Mouse (Mus musculus): ENCODE results near the gene Gpr157. TPM values are rescaled to one million over a fixed set of nuclear protein-coding genes. Genes with fewer than 3 reads are reported as not detected.

Gene Gpr157
- polyA plus RNA-seq, 1 experiment from 2014 or later, result 2.1 TPM

GRCm38 (mm10) chr4:150127894-150128293 lies 40.7 kb downstream of the Gpr157 start:
- Histone ChIP-seq H3K27ac (ENCODE audit: poor library complexity, severe bottlenecking) (no peak overlapping the region), H3K27me3 (replicated peaks) (no peaks in the 10 kb centered on the region; the same call in 1 of the 2 replicates), H3K4me2 (no peak overlapping the region), H3K4me1 (replicated peaks) (peaks cover 16% of the 10 kb centered on the region), H3K4me3 (no peak overlapping the region), H3K36me3 (no peaks in the 10 kb centered on the region), H3K9ac (no peak overlapping the region), H3K9me3 (replicated peaks) (no peaks in the 10 kb centered on the region)
- ATAC-seq (ENCODE audit: insufficient number of reproducible peaks, low FRiP score), result no peak
- 87% methylated on average over 7 of the region's 7 CpGs for WGBS

GRCm38 (mm10) chr4:150128571-150128970 lies 41.4 kb downstream of the Gpr157 start:
- 77% methylated on average over 8 of the region's 8 CpGs for WGBS
- Histone ChIP-seq H3K36me3 (no peaks in the 10 kb centered on the region), H3K9me3 (replicated peaks) (no peaks in the 10 kb centered on the region), H3K4me1 (replicated peaks) (peaks cover 19% of the 10 kb centered on the region), H3K4me3 (no peak overlapping the region), H3K9ac (no peak overlapping the region), H3K27me3 (replicated peaks) (no peaks in the 10 kb centered on the region; the same call in 1 of the 2 replicates), H3K4me2 (no peak overlapping the region), H3K27ac (ENCODE audit: poor library complexity, severe bottlenecking) (no peak overlapping the region)
- no peak for ATAC-seq (ENCODE audit: insufficient number of reproducible peaks, low FRiP score)

GRCm38 (mm10) chr4:150130661-150131060 lies 43.5 kb downstream of the Gpr157 start:
- WGBS, result 13% methylated on average over 2 of the region's 2 CpGs
- peaks cover 20% of the 10 kb centered on the region for H3K4me1 ChIP-seq (replicated peaks)
- no peak overlapping the region for H3K4me3 ChIP-seq
- no peak overlapping the region for H3K9ac ChIP-seq
- ATAC-seq (ENCODE audit: insufficient number of reproducible peaks, low FRiP score), result no peak
- H3K9me3 ChIP-seq (replicated peaks), result no peaks in the 10 kb centered on the region
- H3K4me2 ChIP-seq, result no peak overlapping the region
- no peaks in the 10 kb centered on the region; the same call in 1 of the 2 replicates for H3K27me3 ChIP-seq (replicated peaks)
- H3K36me3 ChIP-seq, result no peaks in the 10 kb centered on the region
- H3K27ac ChIP-seq (ENCODE audit: poor library complexity, severe bottlenecking), result no peak overlapping the region

- no peak for ATAC-seq (ENCODE audit: insufficient number of reproducible peaks, low FRiP score)
- Histone ChIP-seq H3K9ac (no peak overlapping the region), H3K27ac (ENCODE audit: poor library complexity, severe bottlenecking) (no peak overlapping the region), H3K9me3 (replicated peaks) (no peaks in the 10 kb centered on the region), H3K4me1 (replicated peaks) (peaks cover 25% of the 10 kb centered on the region), H3K4me3 (peak overlapping the region; percentile 38), H3K4me2 (peak overlapping the region; percentile 64), H3K36me3 (no peaks in the 10 kb centered on the region), H3K27me3 (replicated peaks) (no peaks in the 10 kb centered on the region)
- WGBS, result 19% methylated on average over 24 of the region's 24 CpGs
These were observed 45.6 kb downstream of the Gpr157 start for GRCm38 (mm10) chr4:150132692-150133271.

- Histone ChIP-seq H3K36me3 (no peaks in the 10 kb centered on the region), H3K4me3 (no peak overlapping the region), H3K9me3 (replicated peaks) (no peaks in the 10 kb centered on the region), H3K9ac (no peak overlapping the region), H3K27me3 (replicated peaks) (peaks cover 12% of the 10 kb centered on the region; the same call in 1 of the 2 replicates), H3K4me1 (replicated peaks) (peaks cover 32% of the 10 kb centered on the region), H3K4me2 (no peak overlapping the region), H3K27ac (ENCODE audit: poor library complexity, severe bottlenecking) (no peak overlapping the region)
- ATAC-seq (ENCODE audit: insufficient number of reproducible peaks, low FRiP score), result no peak
- 75% methylated on average over 7 of the region's 7 CpGs for WGBS
These were observed 48.1 kb downstream of the Gpr157 start for GRCm38 (mm10) chr4:150135254-150135653.

GRCm38 (mm10) chr4:150136693-150137092 lies 49.5 kb downstream of the Gpr157 start:
- Histone ChIP-seq H3K36me3 (no peaks in the 10 kb centered on the region), H3K4me2 (peak overlapping the region; percentile 32; the same call in 1 of the 2 replicates), H3K4me3 (no peak overlapping the region), H3K27ac (ENCODE audit: poor library complexity, severe bottlenecking) (no peak overlapping the region), H3K9me3 (replicated peaks) (no peaks in the 10 kb centered on the region), H3K4me1 (replicated peaks) (peaks cover 21% of the 10 kb centered on the region), H3K27me3 (replicated peaks) (peaks cover 16% of the 10 kb centered on the region; the same call in 1 of the 2 replicates), H3K9ac (no peak overlapping the region)
- no peak for ATAC-seq (ENCODE audit: insufficient number of reproducible peaks, low FRiP score)
- WGBS, result 6% methylated on average over 10 of the region's 10 CpGs

GRCm38 (mm10) chr4:150137368-150138083 lies 50.4 kb downstream of the Gpr157 start:
- WGBS, result 79% methylated on average over 7 of the region's 7 CpGs
- H3K4me2 ChIP-seq, result 0 out of 2 replicates have a peak overlapping the region, but pooled peaks have one; percentile 54

GRCm38 (mm10) chr4:150138084-150138543 lies 50.9 kb downstream of the Gpr157 start:
- Histone ChIP-seq H3K4me3 (peak overlapping the region; percentile 24; the same call in 1 of the 2 replicates), H3K27me3 (replicated peaks) (peaks cover 16% of the 10 kb centered on the region; the same call in 1 of the 2 replicates), H3K36me3 (no peaks in the 10 kb centered on the region), H3K4me2 (peak overlapping the region; percentile 54), H3K4me1 (replicated peaks) (peaks cover 14% of the 10 kb centered on the region; the same call in 1 of the 2 replicates), H3K9me3 (replicated peaks) (no peaks in the 10 kb centered on the region), H3K9ac (0 out of 2 replicates have a peak overlapping the region, but pooled peaks have one; percentile 23), H3K27ac (ENCODE audit: poor library complexity, severe bottlenecking) (no peak overlapping the region)
- 20% methylated on average over 9 of the region's 9 CpGs for WGBS
- ATAC-seq (ENCODE audit: insufficient number of reproducible peaks, low FRiP score), result peak; percentile 78

More at GRCm38 (mm10) chr4:150137368-150138083, 50.4 kb downstream of the Gpr157 start:
- Histone ChIP-seq H3K27me3 (replicated peaks) (peaks cover 16% of the 10 kb centered on the region; the same call in 1 of the 2 replicates), H3K4me1 (replicated peaks) (peaks cover 20% of the 10 kb centered on the region; the same call in 1 of the 2 replicates), H3K27ac (ENCODE audit: poor library complexity, severe bottlenecking) (no peak overlapping the region), H3K9me3 (replicated peaks) (no peaks in the 10 kb centered on the region), H3K36me3 (no peaks in the 10 kb centered on the region), H3K4me3 (no peak overlapping the region), H3K9ac (no peak overlapping the region)
- no peak for ATAC-seq (ENCODE audit: insufficient number of reproducible peaks, low FRiP score)

- Histone ChIP-seq H3K9me3 (replicated peaks) (peaks cover 6% of the 10 kb centered on the region; the same call in 1 of the 2 replicates), H3K4me1 (replicated peaks) (peaks cover 13% of the 10 kb centered on the region; the same call in 1 of the 2 replicates), H3K4me2 (no peak overlapping the region), H3K4me3 (no peak overlapping the region), H3K27me3 (replicated peaks) (peaks cover 16% of the 10 kb centered on the region; the same call in 1 of the 2 replicates), H3K36me3 (no peaks in the 10 kb centered on the region), H3K9ac (no peak overlapping the region), H3K27ac (ENCODE audit: poor library complexity, severe bottlenecking) (no peak overlapping the region)
- ATAC-seq (ENCODE audit: insufficient number of reproducible peaks, low FRiP score), result no peak
- WGBS, result 64% methylated on average over 13 of the region's 13 CpGs
These were observed 51.9 kb downstream of the Gpr157 start for GRCm38 (mm10) chr4:150139090-150139489.

GRCm38 (mm10) chr4:150140346-150140745 lies 53.2 kb downstream of the Gpr157 start:
- WGBS, result 82% methylated on average over 7 of the region's 7 CpGs
- ATAC-seq (ENCODE audit: insufficient number of reproducible peaks, low FRiP score), result no peak
- no peak overlapping the region for H3K4me2 ChIP-seq

GRCm38 (mm10) chr4:150144242-150144641 lies 57.1 kb downstream of the Gpr157 start:
- Histone ChIP-seq H3K9ac (no peak overlapping the region), H3K4me2 (no peak overlapping the region), H3K27me3 (replicated peaks) (peaks cover 13% of the 10 kb centered on the region; the same call in 1 of the 2 replicates), H3K4me1 (replicated peaks) (no peaks in the 10 kb centered on the region), H3K36me3 (no peaks in the 10 kb centered on the region), H3K27ac (ENCODE audit: poor library complexity, severe bottlenecking) (no peak overlapping the region), H3K4me3 (no peak overlapping the region), H3K9me3 (replicated peaks) (peaks cover 23% of the 10 kb centered on the region)
- ATAC-seq (ENCODE audit: insufficient number of reproducible peaks, low FRiP score), result no peak
- 22% methylated on average over 12 of the region's 12 CpGs for WGBS

More at GRCm38 (mm10) chr4:150140346-150140745, 53.2 kb downstream of the Gpr157 start:
- Histone ChIP-seq H3K36me3 (no peaks in the 10 kb centered on the region), H3K27me3 (replicated peaks) (peaks cover 16% of the 10 kb centered on the region; the same call in 1 of the 2 replicates), H3K4me3 (no peak overlapping the region), H3K4me1 (replicated peaks) (peaks cover 13% of the 10 kb centered on the region; the same call in 1 of the 2 replicates), H3K9me3 (replicated peaks) (peaks cover 9% of the 10 kb centered on the region; the same call in 1 of the 2 replicates), H3K27ac (ENCODE audit: poor library complexity, severe bottlenecking) (no peak overlapping the region), H3K9ac (no peak overlapping the region)

Data from heart, embryonic 12.5 days (tissue).